Mouse (Mus musculus) adrenal gland, adult 2 months (tissue): ENCODE measurements at regions not wholly inside any gene's neighbourhood (a gene's known extent, or its start where the extent isn't known, plus 50 kb on each side); places are given as distances from the start of the nearest gene placed in this dataset.

Experiments
- DNase-seq: peaks from one replicate; pipeline ENCODE4 v3.0.0; 2021

DNA sequence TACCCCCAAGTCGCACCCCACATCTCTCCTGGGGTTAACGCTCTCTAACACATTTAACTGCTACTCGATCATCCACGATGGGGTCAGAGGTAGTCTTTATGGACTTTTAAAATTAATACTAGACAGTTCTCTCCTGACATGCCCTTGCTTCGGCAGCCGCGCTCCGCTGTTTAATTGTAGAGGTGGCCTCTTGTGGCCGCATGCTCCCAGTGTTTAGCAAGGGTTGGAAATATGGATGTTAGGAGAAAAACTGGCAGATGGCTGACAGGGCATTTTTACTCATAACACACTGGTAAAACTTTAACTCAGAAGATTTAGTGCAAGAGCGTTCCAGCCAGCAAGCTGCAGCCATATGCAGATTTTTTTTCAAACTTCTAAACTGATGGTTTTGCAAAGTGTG, 242.7 kb downstream of the Tshz3 start:
- DNase-seq = no peak

DNA sequence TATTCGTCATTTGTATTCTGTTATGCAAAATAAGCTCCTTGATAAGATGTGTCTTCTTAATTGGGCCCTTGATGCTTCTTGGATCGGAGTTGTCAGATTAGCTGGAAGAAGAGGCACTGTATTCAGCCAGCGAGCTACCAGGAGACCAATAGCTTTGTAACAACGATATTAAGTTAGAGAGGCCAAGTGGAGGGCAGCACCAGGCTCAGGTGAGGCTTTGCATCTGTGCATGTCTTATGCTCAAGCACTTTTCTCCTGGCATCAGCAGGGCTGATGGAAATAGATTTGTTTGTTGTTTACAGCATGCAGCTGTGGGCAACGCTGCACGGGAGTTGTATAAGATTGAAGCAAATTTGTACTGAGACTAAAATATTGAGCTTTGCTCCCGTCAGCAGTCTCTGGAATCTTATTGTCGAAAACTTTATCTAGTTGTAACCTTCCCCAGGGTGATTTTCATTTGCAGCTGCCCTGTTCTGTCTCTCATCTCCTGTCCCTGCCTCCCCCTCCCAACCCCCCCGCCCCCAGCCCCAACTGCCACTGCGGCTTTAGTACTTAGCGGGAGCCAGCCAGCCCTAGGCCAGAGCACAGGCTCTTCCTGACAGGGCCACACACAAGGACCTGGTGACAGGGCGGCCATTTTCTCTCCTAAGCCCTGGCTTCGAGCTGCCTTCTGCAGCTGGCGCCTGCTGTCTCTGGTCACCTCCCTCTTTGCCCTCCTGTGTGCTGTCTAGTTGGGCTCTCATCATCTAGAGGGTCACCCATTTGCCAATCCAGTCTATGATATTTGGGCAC, 247.3 kb downstream of the Tshz3 start:
- DNase-seq = no peak

DNA sequence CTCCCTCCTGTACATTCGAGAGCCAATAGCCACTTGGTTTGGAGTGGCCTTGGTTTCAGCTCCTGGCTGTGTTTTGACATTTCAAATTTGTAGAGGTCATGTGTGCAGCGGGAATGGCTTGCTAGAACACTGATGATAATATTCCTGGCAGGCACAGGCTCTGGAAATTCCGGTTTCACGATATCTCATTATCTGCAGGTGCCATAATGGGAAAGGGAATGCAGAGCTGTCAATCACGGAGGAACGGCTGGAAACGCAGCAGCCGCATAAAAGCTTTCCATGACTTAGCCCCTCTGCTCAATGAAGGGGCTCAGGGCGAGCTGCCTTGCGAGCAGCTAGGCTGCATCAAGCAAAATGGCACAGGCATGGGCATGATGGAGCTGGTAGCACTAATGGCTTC, 251.6 kb downstream of the Tshz3 start:
- DNase-seq = no peak

DNA sequence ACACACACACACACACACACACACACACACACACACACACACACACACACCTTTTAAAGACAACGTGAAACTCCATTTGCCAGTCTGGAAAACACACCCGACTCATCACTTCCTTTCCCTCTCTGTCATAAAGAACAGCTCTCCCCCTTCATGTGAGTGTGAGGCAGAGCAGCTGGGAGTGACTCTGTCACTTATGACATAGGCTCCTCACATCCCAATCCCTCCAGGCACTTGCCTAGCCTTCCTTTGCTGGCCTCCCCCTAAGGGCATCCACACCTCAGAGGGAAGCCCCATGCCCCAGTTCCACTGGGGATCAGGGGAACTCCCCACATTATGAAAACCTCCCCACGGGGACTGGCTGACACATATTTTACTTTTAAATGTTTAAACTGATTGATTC, 257.5 kb downstream of the Tshz3 start:
- DNase-seq = no peak

DNA sequence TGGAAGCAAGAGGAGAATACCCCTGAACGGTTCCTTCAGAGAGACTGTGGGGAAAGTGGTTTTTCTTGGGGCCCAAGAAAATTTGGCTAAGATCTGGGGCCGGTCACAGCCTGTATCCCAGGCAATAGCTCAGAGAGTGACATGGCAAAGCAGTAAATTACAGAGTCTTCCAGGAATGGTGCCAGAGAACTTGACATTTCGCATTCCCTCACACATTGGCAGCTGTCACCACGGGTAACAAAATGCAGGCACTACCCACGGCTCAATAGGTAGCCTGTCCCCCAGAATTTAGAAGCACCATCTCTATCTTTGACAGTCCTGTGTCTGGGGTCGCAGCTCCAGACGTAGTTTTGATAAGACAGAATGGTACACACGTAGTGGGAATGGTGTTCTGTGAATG, 260.3 kb downstream of the Tshz3 start:
- DNase-seq = no peak

DNA sequence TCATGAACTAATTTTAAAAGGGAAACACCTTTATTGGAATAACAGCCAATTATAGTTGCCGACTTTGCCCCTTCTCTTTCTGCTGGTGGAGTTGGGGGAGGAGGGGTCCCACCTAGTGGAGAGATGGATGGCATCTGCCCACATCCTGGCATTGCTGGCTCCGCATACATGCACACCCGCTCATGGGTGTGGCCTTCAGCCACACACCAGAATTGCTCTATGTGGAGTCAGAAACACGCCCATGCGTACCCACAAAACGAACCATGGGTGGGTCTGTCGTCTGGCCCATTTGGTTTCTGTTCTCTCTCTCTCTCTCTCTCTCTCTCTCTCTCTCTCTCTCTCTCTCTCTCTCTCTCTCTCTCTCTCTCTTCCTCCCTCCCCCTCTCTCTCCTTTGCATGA, 273.9 kb downstream of the Tshz3 start:
- DNase-seq = no peak

DNA sequence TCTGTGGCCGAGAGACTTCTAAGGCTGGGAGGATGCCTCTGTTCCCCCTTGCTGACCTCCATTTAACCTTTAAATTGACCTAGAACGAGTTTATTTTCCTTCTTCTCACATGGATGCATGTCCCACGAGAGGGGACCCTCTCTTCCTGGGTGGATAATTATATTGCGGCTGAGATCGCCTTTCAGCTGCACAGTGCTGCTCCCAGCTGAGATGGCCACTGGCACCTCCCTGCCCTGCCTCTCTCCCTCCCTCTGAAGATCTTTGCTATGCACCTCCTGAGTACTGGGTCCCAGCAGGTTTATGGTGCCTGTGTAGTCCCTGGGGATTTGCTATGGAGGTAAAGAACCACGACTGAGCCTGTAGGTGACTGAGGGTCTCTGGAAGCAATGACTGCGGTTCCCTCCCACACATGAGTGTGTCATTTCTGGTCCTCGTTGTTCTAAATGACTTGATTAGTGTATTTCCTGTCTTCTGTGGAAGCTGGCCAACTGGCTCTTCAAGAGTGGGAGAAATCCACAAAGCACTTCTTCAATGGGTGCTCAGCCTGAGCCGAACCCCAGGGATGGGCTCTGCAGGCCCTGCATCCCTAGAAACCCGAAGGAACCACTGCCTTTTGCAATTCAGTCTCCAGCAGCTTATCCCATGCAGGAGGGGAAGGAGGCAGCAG, 275.9 kb downstream of the Tshz3 start:
- no peak for DNase-seq

DNA sequence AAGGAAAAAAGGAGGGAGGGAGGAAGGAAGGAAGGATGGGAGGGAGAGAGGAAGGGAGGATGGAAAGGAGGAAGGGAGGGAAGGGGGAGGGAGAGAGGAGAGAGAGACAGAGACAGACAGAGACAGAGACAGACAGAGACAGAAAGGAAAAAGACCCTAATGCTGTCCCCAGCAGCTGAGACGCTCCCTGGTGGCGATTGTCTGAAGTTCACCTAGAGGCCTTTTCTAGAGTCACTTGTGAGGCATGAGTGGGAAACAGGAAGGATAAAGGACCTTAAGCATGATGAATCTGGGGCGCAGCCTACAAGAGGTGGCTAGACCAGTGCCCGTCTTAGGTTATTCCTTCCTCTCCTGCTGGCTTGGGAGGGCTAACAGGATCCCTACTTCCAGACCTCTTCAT, 276.7 kb downstream of the Tshz3 start:
- DNase-seq = no peak

DNA sequence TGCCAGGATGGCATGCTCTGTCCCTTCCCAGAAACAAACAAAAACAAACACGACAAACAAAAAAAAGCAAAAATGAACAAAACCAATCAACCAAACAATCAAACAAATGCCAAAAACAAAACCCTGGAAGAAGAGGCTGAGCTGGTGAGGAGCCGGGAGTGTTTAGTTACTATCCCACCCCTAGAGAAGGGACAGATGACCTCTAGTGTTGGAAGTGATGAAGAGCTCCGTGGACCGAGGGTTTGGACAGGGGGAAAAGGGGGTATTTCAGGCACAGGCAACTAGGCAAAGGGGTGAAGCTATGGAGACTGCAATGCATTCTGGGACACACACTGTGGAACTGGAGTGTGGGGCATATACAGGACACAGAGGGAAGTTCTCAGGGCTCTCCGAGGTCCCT, 277.6 kb downstream of the Tshz3 start:
- DNase-seq = peak; percentile 8

DNA sequence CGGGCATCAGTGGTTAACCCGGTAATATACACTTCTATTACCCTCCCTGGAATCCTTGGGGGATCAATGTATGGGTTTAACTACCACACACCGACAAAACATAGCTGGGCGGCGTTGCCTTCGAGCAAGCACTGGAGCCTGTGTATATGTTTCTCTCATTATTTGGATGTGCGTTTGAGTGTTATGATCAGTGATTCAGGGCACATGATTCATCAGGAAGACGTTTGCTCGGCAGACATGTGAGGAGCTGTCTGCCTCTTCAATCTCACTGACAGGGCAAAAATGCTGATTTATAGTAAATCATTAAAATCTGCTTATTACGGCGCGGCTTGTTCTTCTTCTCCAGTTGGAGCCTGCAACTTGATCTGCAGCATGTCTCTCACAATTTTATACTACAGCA, 279.9 kb downstream of the Tshz3 start:
- no peak for DNase-seq

DNA sequence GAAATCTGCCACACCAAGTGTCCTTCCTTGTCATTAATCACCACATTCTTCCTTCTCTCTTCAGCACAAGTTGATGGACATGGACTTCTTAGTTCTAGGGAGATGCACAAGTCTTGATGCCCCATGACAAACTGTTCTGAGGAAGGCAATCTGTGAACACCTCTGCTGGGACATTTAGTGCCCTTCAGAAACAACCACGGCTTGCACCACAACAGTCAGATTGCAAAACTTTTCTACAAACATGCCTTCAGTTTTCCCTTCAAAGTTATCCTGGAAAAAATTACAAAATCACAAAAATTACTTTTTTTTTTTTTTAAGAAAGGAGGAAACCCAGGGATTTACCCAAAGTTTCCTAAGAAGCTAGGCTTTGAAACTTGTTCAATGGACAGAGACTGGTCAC, 291.5 kb downstream of the Tshz3 start:
- no peak for DNase-seq

DNA sequence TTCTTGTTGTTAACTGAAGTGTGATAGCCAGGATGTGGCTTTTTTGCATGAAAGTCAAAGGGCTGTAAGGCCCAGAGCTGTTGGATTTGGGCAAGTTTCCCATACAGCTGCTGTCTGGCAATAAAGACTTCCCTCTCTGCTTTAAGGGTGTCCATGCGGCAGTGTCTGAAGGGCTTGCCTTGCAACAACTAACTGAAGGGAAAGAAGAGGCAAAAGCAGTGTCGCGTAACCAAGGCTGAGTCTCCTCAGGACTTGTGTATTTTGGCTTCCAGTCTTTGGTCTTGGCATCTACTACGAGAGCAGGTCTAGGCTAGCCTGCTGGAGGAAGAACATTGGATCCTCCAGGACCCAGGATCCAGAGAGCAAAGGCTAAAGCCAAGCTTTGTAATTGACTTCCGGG, 306.7 kb downstream of the Tshz3 start:
- DNase-seq = no peak

DNA sequence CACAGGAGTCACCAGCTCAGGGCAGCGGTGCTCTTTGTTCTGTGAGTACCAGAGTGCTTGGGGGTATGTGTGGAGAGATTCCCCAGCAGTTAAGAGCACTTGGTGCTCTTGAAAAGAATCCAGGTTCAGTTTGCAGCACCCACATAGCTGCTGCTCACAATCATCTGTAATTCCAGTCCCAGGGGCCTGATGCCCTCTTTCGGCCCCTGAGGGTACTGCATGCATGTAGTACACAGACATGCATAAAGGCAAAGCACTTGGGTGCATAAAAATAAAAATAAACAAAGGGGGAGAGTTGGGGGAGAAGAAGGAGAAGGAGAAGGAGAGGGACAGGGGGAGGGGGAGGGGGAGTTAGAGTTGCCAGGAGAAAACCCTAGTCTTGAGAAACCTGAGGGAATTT, 307.8 kb downstream of the Tshz3 start:
- DNase-seq = no peak

DNA sequence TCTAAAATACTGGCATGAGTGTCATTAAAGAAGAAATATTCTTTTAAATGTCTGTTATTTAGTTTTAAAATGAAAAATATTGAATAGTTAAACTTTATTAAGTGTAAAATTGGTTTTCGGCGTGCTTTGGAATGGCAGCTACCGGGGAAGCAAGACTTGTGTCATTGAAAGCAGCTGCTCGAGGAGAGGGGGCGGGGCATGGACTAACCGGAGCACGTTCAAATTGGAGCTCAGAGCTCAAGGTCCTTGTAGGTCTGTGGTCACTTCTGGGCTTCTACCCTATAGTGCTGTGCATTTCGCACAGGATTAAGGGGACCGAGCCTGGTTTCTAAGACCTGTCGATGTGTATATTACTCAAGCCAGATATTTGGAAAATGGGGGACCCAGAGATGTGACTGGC, 309.0 kb downstream of the Tshz3 start:
- DNase-seq = no peak

DNA sequence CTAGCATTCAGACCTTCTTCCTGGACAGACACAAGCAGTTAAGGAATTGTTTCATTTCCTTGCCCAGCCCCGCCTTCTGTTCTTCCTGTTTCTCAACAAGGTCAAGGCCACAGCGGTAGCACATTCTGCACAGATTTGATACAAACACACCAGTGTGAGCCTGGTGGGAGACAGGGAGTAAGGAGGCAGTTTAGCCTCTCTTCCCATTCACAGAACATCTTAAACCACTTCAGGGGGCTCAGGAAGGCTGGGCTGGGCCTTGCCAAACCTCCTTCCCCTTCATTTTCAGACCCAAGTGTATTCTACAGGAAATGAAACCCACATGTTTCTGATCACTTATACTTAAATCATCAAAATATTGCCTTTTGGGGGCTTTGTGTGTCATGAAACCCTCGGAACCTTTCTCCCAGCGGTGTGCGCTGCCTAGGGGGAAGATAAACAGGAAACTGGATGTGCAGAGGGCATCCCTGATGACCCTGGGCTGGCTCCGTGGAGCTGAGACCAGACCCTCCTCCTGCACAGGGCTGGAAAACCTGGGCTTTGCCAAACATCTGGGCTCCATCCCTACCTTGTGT, 313.3 kb downstream of the Tshz3 start:
- DNase-seq = peak; percentile 56

DNA sequence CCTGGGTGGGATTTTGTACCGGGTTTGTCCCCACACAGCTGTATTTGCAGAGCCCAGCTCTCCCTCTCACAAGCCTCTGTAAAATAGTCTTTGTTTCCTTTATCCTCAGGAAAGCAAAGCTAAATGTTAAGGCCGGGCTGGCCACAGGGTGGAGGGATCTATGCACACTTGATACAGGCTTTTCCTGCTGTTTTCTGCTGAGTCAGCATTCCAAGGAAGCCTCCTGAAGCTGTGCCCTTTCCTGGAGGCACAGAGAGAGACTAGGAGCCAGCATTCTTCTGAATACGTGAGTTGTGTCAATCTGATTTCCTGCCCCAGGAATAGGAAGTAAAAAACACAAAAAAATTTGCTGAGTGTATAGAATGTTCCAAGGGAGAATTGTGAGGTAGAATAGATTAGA, 322.2 kb downstream of the Tshz3 start:
- DNase-seq = no peak

DNA sequence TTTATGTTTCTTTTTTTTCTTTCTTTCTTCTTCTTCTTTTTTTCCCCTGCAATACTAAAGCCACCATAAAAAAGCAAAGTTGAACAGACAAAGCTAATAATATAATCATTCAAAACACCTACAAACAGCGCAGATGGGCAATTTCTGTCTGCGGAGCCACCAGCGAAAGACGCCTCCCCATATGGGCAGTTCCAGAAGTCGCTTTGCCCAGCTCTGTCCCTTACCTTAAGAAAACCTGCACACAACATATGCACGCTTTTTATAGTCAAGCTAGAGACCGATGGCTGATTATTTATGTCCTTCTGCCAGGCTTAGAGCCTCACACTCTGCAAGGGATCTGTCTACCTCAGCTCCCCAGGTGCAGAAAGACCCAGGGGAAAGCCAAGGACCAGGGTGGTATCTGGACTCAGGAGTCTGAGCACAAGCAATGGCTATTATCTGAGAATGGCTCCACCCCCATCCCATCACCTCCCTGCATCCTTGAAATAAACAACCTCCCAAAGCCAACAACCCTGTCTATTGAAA, 326.6 kb downstream of the Tshz3 start:
- DNase-seq = no peak

DNA sequence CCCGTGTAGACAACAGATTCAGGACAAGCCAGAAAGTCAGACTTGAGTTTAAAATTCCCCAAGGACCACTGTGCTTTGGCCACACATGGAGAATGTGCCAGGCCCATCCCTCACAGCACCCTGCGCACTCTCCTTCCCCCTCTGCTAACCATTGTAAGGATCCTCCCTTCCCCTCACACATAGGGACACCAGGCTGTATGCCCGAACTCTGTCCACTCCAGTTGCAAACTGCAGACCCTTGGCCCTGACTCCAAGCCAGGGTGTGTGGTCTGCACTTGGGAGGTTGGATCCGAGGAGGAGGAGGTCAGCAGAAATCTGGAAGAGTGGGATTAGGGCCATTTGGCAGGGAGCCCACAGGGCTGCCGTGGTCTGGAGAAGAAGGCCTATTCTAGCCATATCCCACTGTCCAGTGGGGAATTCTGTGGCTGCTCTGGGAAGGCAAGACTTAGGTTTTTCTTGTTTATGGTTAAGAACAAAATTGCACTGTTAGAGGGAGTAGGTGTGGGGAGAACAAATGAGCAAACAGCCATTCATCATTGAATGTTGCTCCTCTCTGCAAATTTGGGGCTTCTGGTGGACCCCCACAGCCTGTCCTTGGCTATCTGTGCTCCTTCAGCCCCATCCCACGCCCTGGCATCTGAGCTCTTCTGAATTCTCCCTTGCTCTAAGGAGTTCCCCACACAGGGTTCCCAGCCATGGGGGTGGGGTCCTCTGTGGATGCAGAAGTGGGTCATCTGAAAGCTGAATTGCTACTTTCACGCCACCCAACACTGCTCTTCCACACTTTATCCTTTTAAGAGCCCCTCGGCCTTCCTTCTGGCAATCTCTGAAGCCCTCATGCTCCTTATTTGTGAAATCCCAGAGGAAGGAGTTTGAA, 366.9 kb downstream of the Tshz3 start:
- DNase-seq = no peak

DNA sequence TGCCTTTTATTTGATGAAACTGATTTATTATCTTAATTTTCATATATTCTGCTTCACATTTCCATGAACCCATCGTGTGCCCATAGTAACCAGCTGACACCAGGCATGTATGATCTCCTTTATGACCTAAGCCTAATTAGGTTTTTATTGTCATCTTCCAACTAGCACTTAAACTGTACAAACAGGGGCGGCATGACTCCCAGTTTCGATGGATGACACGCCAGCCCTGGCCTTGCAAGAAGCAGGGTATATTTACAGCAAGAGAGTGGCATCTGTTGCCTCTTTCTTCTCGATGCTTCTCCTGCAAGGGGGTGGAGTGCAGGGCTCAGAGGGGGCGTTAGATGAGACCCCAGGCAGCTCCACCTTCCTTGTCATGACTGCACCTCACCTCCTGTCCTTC, 379.8 kb downstream of the Tshz3 start:
- DNase-seq = no peak

DNA sequence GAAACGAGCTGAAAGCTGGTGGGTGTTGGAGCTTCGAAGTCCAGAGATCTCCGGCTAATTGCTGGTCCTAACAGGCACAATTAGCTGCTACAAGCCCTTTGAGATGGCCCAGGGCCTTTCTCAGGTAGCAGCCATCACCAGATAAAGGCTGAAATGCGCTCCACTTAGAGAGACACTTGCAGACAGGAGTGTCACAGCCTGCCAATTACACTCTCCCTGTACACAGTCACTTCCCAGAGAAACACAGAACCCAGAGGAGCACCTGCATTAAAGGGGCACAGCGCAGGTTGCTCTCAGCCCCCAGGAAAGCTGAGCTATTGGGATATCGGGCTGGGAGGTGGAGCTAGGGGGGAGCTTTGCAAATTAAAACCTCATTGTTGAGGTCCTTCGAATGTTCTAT, 380.2 kb downstream of the Tshz3 start:
- DNase-seq = no peak

DNA sequence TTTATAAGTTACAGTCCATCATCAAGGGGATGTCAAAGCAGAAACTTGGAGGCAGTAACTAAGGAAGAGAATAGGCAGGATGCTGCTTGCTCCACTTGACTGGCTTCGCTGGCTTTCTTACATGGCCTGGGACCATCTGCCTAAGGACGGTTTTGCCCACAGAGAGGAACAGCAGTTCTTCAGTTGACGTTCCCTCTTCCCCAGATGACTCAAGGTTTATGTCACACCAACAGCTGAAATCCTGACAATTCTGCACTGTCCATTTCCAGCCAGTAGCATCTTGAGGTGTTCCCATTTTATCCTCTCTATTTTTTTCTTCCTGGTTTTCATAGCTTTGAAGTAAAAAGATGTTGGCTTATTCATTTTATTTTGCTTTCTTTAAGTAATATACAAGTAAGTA, 391.8 kb downstream of the Tshz3 start:
- DNase-seq = no peak

DNA sequence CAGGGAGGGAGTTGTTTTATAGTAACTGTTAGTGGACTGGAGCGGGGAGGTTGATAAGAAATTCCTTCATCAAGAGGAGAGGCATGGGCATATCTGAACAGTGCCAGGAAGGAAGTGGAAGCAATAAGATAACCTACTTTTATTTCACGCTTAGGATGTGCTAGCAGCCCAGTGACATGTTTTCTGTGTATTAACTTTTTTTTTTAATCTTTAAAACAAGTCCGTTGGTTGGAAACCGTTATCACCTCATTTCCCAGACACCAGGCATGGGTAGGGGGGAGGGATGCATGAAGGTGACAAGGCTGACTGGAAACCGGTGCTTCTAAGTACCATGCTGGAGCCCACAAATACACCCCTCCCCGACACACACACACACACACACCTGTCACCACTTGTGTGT, 394.7 kb downstream of the Tshz3 start:
- no peak for DNase-seq

DNA sequence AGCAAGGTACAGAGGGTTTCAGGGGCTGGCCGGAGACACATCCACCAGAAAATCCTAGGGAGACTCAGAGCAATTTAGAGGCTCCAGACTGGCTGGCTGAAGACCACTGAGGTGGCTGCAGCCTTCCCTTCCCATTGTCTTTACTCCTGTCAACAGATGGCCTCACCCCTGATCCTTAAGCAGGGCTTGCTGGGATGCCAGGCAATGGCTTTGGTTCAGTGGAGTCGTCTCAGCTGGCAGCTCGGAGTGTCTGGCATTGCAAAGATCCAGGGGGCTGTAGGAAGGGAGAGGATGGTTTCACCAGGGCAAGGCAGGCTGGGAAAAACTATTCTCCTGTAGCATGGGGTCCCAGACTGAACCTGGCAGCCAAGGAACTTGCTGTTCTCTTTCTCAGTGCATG, 395.8 kb downstream of the Tshz3 start:
- no peak for DNase-seq
